Mouse (Mus musculus): ENCODE measurements around the gene Dtd1. TPM values are rescaled to one million over a fixed set of nuclear protein-coding genes. Genes with fewer than 3 reads are reported as not detected.
"Not testable (repeated sequence)": the region's sequence is repeated elsewhere in the genome, so short reads cannot be mapped to it uniquely, and the experiment has no call there.

Dtd1 gene
- polyA plus RNA-seq, 1 experiment: 44.7 TPM

GRCm38 (mm10) chr2:144588723-144589122 lies 11.0 kb upstream of the Dtd1 start:
- Histone ChIP-seq H3K36me3 (ENCODE audit: control insufficient read depth, insufficient read depth, low read length, poor library complexity, severe bottlenecking) (peaks cover 24% of the 10 kb centered on the region), H3K4me3 (ENCODE audit: low read depth, low read length) (no peak overlapping the region), H3K9me3 (replicated peaks; ENCODE audit: control insufficient read depth, insufficient read depth, low read length, poor library complexity, severe bottlenecking) (no peaks in the 10 kb centered on the region), H3K9ac (ENCODE audit: low read depth, poor library complexity, severe bottlenecking) (no peak overlapping the region), H3K4me1 (ENCODE audit: control insufficient read depth, insufficient read depth, low read length) (no peaks in the 10 kb centered on the region), H3K27ac (ENCODE audit: insufficient read depth, low read length) (no peak overlapping the region), H3K27me3 (ENCODE audit: control insufficient read depth, insufficient read depth, low read length, poor library complexity, severe bottlenecking) (no peaks in the 10 kb centered on the region)
- TF ChIP-seq POLR2A (IDR thresholded peaks at IDR 0.05; ENCODE audit: insufficient read depth, low read length) (no peak), CTCF (IDR thresholded peaks at IDR 0.05; ENCODE audit: low read depth, low read length) (peak; percentile 66), EP300 (IDR thresholded peaks at IDR 0.05; ENCODE audit: insufficient read depth, low read depth, low read length) (no peak)

GRCm38 (mm10) chr2:144593036-144593435 lies 6.7 kb upstream of the Dtd1 start:
- H3K36me3 ChIP-seq (ENCODE audit: control insufficient read depth, insufficient read depth, low read length, poor library complexity, severe bottlenecking); H3K27ac ChIP-seq (ENCODE audit: insufficient read depth, low read length); H3K27me3 ChIP-seq (ENCODE audit: control insufficient read depth, insufficient read depth, low read length, poor library complexity, severe bottlenecking); H3K9me3 ChIP-seq (replicated peaks; ENCODE audit: control insufficient read depth, insufficient read depth, low read length, poor library complexity, severe bottlenecking); H3K4me3 ChIP-seq (ENCODE audit: low read depth, low read length); H3K9ac ChIP-seq (ENCODE audit: low read depth, poor library complexity, severe bottlenecking); H3K4me1 ChIP-seq (ENCODE audit: control insufficient read depth, insufficient read depth, low read length): not testable (repeated sequence)
- TF ChIP-seq CTCF (IDR thresholded peaks at IDR 0.05; ENCODE audit: low read depth, low read length): peak; percentile 20

- Histone ChIP-seq H3K27ac (ENCODE audit: insufficient read depth, low read length) (no peak within 1 kb of the TSS), H3K27me3 (ENCODE audit: control insufficient read depth, insufficient read depth, low read length, poor library complexity, severe bottlenecking) (no peaks in the 10 kb centered on the region), H3K4me3 (ENCODE audit: low read depth, low read length) (peak within 1 kb of the TSS; percentile 79), H3K4me1 (ENCODE audit: control insufficient read depth, insufficient read depth, low read length) (no peaks in the 10 kb centered on the region), H3K9me3 (replicated peaks; ENCODE audit: control insufficient read depth, insufficient read depth, low read length, poor library complexity, severe bottlenecking) (no peaks in the 10 kb centered on the region), H3K9ac (ENCODE audit: low read depth, poor library complexity, severe bottlenecking) (peak within 1 kb of the TSS; percentile 41), H3K36me3 (ENCODE audit: control insufficient read depth, insufficient read depth, low read length, poor library complexity, severe bottlenecking) (no peaks in the 10 kb centered on the region)
- TF ChIP-seq EP300 (IDR thresholded peaks at IDR 0.05; ENCODE audit: insufficient read depth, low read depth, low read length): no peak
- peak; percentile 22 for TF ChIP-seq POLR2A (IDR thresholded peaks at IDR 0.05; ENCODE audit: insufficient read depth, low read length)
Observed at GRCm38 (mm10) chr2:144593951-144594651, 5.6 kb upstream of the Dtd1 start, which contains the start of gene Smim26. TSS of gene Smim26 (plus strand) at chr2:144594054.

DNA sequence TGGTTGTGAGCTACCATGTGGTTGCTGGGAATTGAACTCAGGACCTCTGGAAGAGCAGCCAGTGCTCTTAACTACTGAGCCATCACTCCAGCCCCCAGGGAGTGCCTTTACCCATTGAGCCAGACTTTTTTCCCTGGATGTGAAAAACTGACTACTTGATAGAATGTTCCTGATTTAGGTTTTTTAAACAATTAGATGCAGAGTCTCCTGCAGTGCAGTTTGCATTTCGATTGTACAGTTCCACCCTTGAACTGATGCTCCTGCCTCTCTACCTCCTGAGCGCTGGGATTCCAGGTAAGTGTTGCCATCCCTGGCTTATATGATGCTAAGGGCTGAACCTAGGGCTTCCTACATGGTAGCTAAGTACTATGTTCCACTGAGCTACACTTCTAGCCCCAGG lies 1.7 kb upstream of the Dtd1 start:
- no peaks in the 10 kb centered on the region for H3K9me3 ChIP-seq (replicated peaks; ENCODE audit: control insufficient read depth, insufficient read depth, low read length, poor library complexity, severe bottlenecking)
- no peak overlapping the region for H3K27ac ChIP-seq (ENCODE audit: insufficient read depth, low read length)
- H3K4me3 ChIP-seq (ENCODE audit: low read depth, low read length): no peak overlapping the region
- no peak overlapping the region for H3K9ac ChIP-seq (ENCODE audit: low read depth, poor library complexity, severe bottlenecking)
- TF ChIP-seq CTCF (IDR thresholded peaks at IDR 0.05; ENCODE audit: low read depth, low read length) (no peak), POLR2A (IDR thresholded peaks at IDR 0.05; ENCODE audit: insufficient read depth, low read length) (no peak), EP300 (IDR thresholded peaks at IDR 0.05; ENCODE audit: insufficient read depth, low read depth, low read length) (no peak)
- H3K27me3 ChIP-seq (ENCODE audit: control insufficient read depth, insufficient read depth, low read length, poor library complexity, severe bottlenecking): no peaks in the 10 kb centered on the region
- no peaks in the 10 kb centered on the region for H3K4me1 ChIP-seq (ENCODE audit: control insufficient read depth, insufficient read depth, low read length)
- no peaks in the 10 kb centered on the region for H3K36me3 ChIP-seq (ENCODE audit: control insufficient read depth, insufficient read depth, low read length, poor library complexity, severe bottlenecking)

DNA sequence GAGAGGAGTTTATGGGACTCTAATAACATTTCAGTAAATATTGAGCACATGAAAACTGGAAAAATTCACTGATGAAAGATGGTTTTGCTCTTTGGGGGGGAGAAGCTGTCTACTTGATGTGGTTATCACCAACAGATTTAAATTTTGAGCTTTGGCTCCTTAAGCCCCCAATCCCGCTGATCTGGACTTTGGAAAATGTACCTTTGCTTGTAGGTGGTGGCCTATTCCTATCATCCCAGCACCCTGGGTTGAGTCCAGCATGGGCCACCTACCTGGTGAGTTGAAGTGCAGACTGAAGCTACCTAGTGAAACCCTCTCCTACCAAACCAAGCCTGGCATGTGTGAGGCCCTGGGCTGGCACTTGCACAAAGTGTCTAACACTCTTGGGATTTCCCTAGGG lies 1.9 kb downstream of the Dtd1 start:
- TF ChIP-seq CTCF (IDR thresholded peaks at IDR 0.05; ENCODE audit: low read depth, low read length) (no peak), POLR2A (IDR thresholded peaks at IDR 0.05; ENCODE audit: insufficient read depth, low read length) (no peak), EP300 (IDR thresholded peaks at IDR 0.05; ENCODE audit: insufficient read depth, low read depth, low read length) (no peak)
- no peaks in the 10 kb centered on the region for H3K27me3 ChIP-seq (ENCODE audit: control insufficient read depth, insufficient read depth, low read length, poor library complexity, severe bottlenecking)
- no peak overlapping the region for H3K9ac ChIP-seq (ENCODE audit: low read depth, poor library complexity, severe bottlenecking)
- no peak overlapping the region for H3K4me3 ChIP-seq (ENCODE audit: low read depth, low read length)
- no peaks in the 10 kb centered on the region for H3K4me1 ChIP-seq (ENCODE audit: control insufficient read depth, insufficient read depth, low read length)
- no peaks in the 10 kb centered on the region for H3K9me3 ChIP-seq (replicated peaks; ENCODE audit: control insufficient read depth, insufficient read depth, low read length, poor library complexity, severe bottlenecking)
- no peak overlapping the region for H3K27ac ChIP-seq (ENCODE audit: insufficient read depth, low read length)
- H3K36me3 ChIP-seq (ENCODE audit: control insufficient read depth, insufficient read depth, low read length, poor library complexity, severe bottlenecking): no peaks in the 10 kb centered on the region

DNA sequence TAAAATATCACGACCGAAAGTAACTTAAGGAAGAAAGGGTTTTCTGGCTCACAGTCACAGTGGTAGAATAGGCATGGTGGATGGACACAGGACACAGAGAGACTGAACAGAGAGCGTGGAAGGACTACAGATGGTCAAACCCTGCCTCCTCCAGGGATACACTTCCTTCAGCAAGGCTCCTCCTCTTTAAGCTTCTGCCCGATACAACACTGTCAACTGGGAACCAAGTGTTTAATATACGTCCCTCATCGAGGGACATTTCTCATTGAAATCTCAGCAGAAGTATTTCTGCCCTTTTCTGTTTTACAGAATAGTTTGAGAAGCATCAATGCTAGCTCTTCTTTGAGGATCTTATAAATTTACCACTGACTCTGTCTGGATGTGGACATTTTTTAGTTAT lies 14.3 kb downstream of the Dtd1 start:
- peaks cover 5% of the 10 kb centered on the region for H3K9me3 ChIP-seq (replicated peaks; ENCODE audit: control insufficient read depth, insufficient read depth, low read length, poor library complexity, severe bottlenecking)
- H3K36me3 ChIP-seq (ENCODE audit: control insufficient read depth, insufficient read depth, low read length, poor library complexity, severe bottlenecking): no peaks in the 10 kb centered on the region
- no peaks in the 10 kb centered on the region for H3K4me1 ChIP-seq (ENCODE audit: control insufficient read depth, insufficient read depth, low read length)
- no peak overlapping the region for H3K9ac ChIP-seq (ENCODE audit: low read depth, poor library complexity, severe bottlenecking)
- H3K27me3 ChIP-seq (ENCODE audit: control insufficient read depth, insufficient read depth, low read length, poor library complexity, severe bottlenecking): no peaks in the 10 kb centered on the region
- no peak overlapping the region for H3K4me3 ChIP-seq (ENCODE audit: low read depth, low read length)
- H3K27ac ChIP-seq (ENCODE audit: insufficient read depth, low read length): no peak overlapping the region
- TF ChIP-seq POLR2A (IDR thresholded peaks at IDR 0.05; ENCODE audit: insufficient read depth, low read length): no peak
- no peak for TF ChIP-seq EP300 (IDR thresholded peaks at IDR 0.05; ENCODE audit: insufficient read depth, low read depth, low read length)
- TF ChIP-seq CTCF (IDR thresholded peaks at IDR 0.05; ENCODE audit: low read depth, low read length): no peak

All from ES-Bruce4 (cell line).